Mouse (Mus musculus) embryonic facial prominence, embryonic 15.5 days (tissue): Measurements from ENCODE around the gene Pdxk. TPM values are rescaled to one million over a fixed set of nuclear protein-coding genes. Genes with fewer than 3 reads are reported as not detected.
A peak's percentile ranks its signal among the peaks of the same experiment; 100 is the strongest.

ENCODE experiments used
- ATAC-seq: fragments of 200-750 bp; cut with Nextera tagmentation; 2 replicates; pipeline ENCODE4 v1.8.0; 2017; ENCODE audit warnings: low read depth, moderate TSS enrichment; ENCODE audit not compliant: insufficient number of reproducible peaks, low FRiP score, low TSS enrichment
- H3K27ac ChIP-seq: fragments of 300-500 bp; sonication (generic); replicated peaks from 2 replicates; pipeline ENCODE4 v1.5.1; 2015; ENCODE audit warnings: mild to moderate bottlenecking, inconsistent platforms
- H3K27me3 ChIP-seq: fragments of 300-500 bp; sonication (generic); 2 replicates; pipeline ENCODE4 v1.6.1; 2015; ENCODE audit warnings: inconsistent platforms
- H3K36me3 ChIP-seq: fragments of 300-500 bp; sonication (generic); 2 replicates; pipeline ENCODE4 v1.6.1; 2015; ENCODE audit warnings: mild to moderate bottlenecking, inconsistent platforms
- H3K4me1 ChIP-seq: fragments of 300-500 bp; sonication (generic); 2 replicates; pipeline ENCODE4 v1.6.1; 2015; ENCODE audit warnings: inconsistent platforms
- H3K4me2 ChIP-seq: fragments of 300-500 bp; sonication (generic); replicated peaks from 2 replicates; pipeline ENCODE4 v1.6.1; 2015; ENCODE audit warnings: mild to moderate bottlenecking, inconsistent platforms
- H3K4me3 ChIP-seq: fragments of 300-500 bp; sonication (generic); replicated peaks from 2 replicates; pipeline ENCODE4 v1.5.1; 2015; ENCODE audit warnings: mild to moderate bottlenecking, inconsistent platforms
- H3K9ac ChIP-seq: fragments of 300-500 bp; sonication (generic); 2 replicates; pipeline ENCODE4 v1.6.1; 2015; ENCODE audit warnings: inconsistent platforms
- H3K9me3 ChIP-seq: fragments of 300-500 bp; sonication (generic); replicated peaks from 2 replicates; pipeline ENCODE4 v1.6.1; 2016; ENCODE audit warnings: inconsistent platforms
- WGBS: fragments of 180-500 bp; shearing (Covaris S2); methylation state at CpG from one replicate; pipeline ENCODE4 v1.1.7; 2015; 5-methylcytosine and 5-hydroxymethylcytosine counted together
- microRNA-seq: library from miRNA; unstranded; fragments of <30 nt; microRNA quantifications from one replicate; pipeline ENCODE4, GENCODE M21; 2016; ENCODE audit warnings: borderline number of aligned reads
- polyA plus RNA-seq: library from polyadenylated mRNA; unstranded; fragments of >200 nt; fragmentation: Nextera tagmentation; extraction: Ambion mirVana; gene quantifications from 2 replicates; pipeline ENCODE4 v1.2.1, GENCODE M21; 2015

Pdxk gene
- polyA plus RNA-seq, 1 experiment from 2014 or later = 14.1 TPM

- ATAC-seq = peak; percentile 13; the same call in 1 of the 2 replicates
- H3K9me3 ChIP-seq = no peaks in the 10 kb centered on the region
- H3K4me1 ChIP-seq = peaks cover 12% of the 10 kb centered on the region; the same call in 1 of the 2 replicates
- H3K4me3 ChIP-seq = no peak overlapping the region
- no peaks in the 10 kb centered on the region for H3K27me3 ChIP-seq
- peaks cover 50% of the 10 kb centered on the region for H3K36me3 ChIP-seq
- WGBS = 46% methylated on average over 17 of the region's 17 CpGs
- no peak overlapping the region for H3K9ac ChIP-seq
- no peak overlapping the region for H3K27ac ChIP-seq
- no peak overlapping the region for H3K4me2 ChIP-seq
These were observed 65.6 kb downstream of the Pdxk start for GRCm38 (mm10) chr10:78399090-78399657.

- no peak for ATAC-seq
- peaks cover 24% of the 10 kb centered on the region for H3K36me3 ChIP-seq
- H3K9me3 ChIP-seq = no peaks in the 10 kb centered on the region
- H3K27me3 ChIP-seq = peaks cover 11% of the 10 kb centered on the region
- H3K4me1 ChIP-seq = peaks cover 20% of the 10 kb centered on the region; the same call in 1 of the 2 replicates
- WGBS = 54% methylated on average over 4 of the region's 4 CpGs
- H3K4me2 ChIP-seq = 0 out of 2 replicates have a peak overlapping the region, but pooled peaks have one; percentile 12
- H3K27ac ChIP-seq = no peak overlapping the region
- H3K9ac ChIP-seq = no peak overlapping the region
- no peak overlapping the region for H3K4me3 ChIP-seq
These were observed 68.2 kb downstream of the Pdxk start for GRCm38 (mm10) chr10:78396625-78396885.

GRCm38 (mm10) chr10:78395819-78396624 is 68.8 kb downstream of the Pdxk start:
- 0 out of 2 replicates have a peak overlapping the region, but pooled peaks have one; percentile 12 for H3K4me2 ChIP-seq
- no peaks in the 10 kb centered on the region for H3K9me3 ChIP-seq
- ATAC-seq = no peak
- H3K9ac ChIP-seq = no peak overlapping the region
- peaks cover 19% of the 10 kb centered on the region for H3K36me3 ChIP-seq
- peaks cover 16% of the 10 kb centered on the region for H3K27me3 ChIP-seq
- H3K4me1 ChIP-seq = peaks cover 20% of the 10 kb centered on the region; the same call in 1 of the 2 replicates
- no peak overlapping the region for H3K27ac ChIP-seq
- no peak overlapping the region for H3K4me3 ChIP-seq
- 7% methylated on average over 17 of the region's 17 CpGs for WGBS

- 81% methylated on average over 3 of the region's 3 CpGs for WGBS
- Histone ChIP-seq H3K9me3 (no peaks in the 10 kb centered on the region), H3K36me3 (peaks cover 12% of the 10 kb centered on the region), H3K4me3 (no peak overlapping the region), H3K27ac (no peak overlapping the region), H3K9ac (no peak overlapping the region), H3K27me3 (peaks cover 23% of the 10 kb centered on the region), H3K4me1 (peaks cover 20% of the 10 kb centered on the region; the same call in 1 of the 2 replicates), H3K4me2 (no peak overlapping the region)
- no peak for ATAC-seq
These were observed 69.4 kb downstream of the Pdxk start for GRCm38 (mm10) chr10:78395377-78395776.

- Histone ChIP-seq H3K27me3 (peaks cover 34% of the 10 kb centered on the region), H3K4me1 (peaks cover 12% of the 10 kb centered on the region; the same call in 1 of the 2 replicates), H3K9ac (no peak overlapping the region), H3K27ac (no peak overlapping the region), H3K4me3 (no peak overlapping the region; the same call in 1 of the 2 replicates), H3K4me2 (no peak overlapping the region), H3K9me3 (no peaks in the 10 kb centered on the region), H3K36me3 (no peaks in the 10 kb centered on the region)
- 2% methylated on average over 18 of the region's 18 CpGs for WGBS
- no peak for ATAC-seq
These were observed 72.7 kb downstream of the Pdxk start for GRCm38 (mm10) chr10:78392072-78392471.

GRCm38 (mm10) chr10:78390982-78391470 is 73.7 kb downstream of the Pdxk start:
- H3K9me3 ChIP-seq = no peaks in the 10 kb centered on the region
- H3K9ac ChIP-seq = no peak overlapping the region
- 23% methylated on average over 4 of the region's 4 CpGs for WGBS
- H3K27ac ChIP-seq = no peak overlapping the region
- H3K4me3 ChIP-seq = no peak overlapping the region
- ATAC-seq = no peak
- H3K36me3 ChIP-seq = no peaks in the 10 kb centered on the region
- H3K4me2 ChIP-seq = no peak overlapping the region
- peaks cover 8% of the 10 kb centered on the region; the same call in 1 of the 2 replicates for H3K4me1 ChIP-seq
- peaks cover 34% of the 10 kb centered on the region for H3K27me3 ChIP-seq

GRCm38 (mm10) chr10:78388216-78388980 is 76.4 kb downstream of the Pdxk start:
- no peak for ATAC-seq
- H3K9me3 ChIP-seq = no peaks in the 10 kb centered on the region
- no peak overlapping the region for H3K9ac ChIP-seq
- H3K4me3 ChIP-seq = no peak overlapping the region
- no peaks in the 10 kb centered on the region for H3K36me3 ChIP-seq
- peaks cover 34% of the 10 kb centered on the region for H3K27me3 ChIP-seq
- no peak overlapping the region for H3K4me2 ChIP-seq
- H3K27ac ChIP-seq = no peak overlapping the region
- H3K4me1 ChIP-seq = peaks cover 7% of the 10 kb centered on the region; the same call in 1 of the 2 replicates
- WGBS = 53% methylated on average over 20 of the region's 20 CpGs

Small RNA genes lying within 50 kb of the gene (microRNA-seq; reads per million reads assigned to microRNA genes)
- not detected for gene Mir6410
- not detected for gene Mir6907
- not detected for gene Mir6908

Other genes starting within 250 kb of the Pdxk start
- gene Trappc10, start 220.3 kb downstream of the Pdxk start, polyA plus RNA-seq = 15.8 and 16.1 TPM in 2 replicates
- 99.7 and 105 TPM in 2 replicates for gene Agpat3, start 112.5 kb downstream of the Pdxk start, polyA plus RNA-seq
- gene Rrp1, start 51.9 kb downstream of the Pdxk start, polyA plus RNA-seq = 292 and 298 TPM in 2 replicates
- 265 and 273 TPM in 2 replicates for gene Cstb, start 39.3 kb downstream of the Pdxk start, polyA plus RNA-seq
- 0.21 TPM in 1 of 2 replicates, not detected in the other for gene Olfr1358, start 52.5 kb upstream of the Pdxk start, polyA plus RNA-seq
- gene Ilvbl, start 109.4 kb upstream of the Pdxk start, polyA plus RNA-seq = 69.2 and 75.6 TPM in 2 replicates
- gene Syde1, start 127.0 kb upstream of the Pdxk start, polyA plus RNA-seq = 18.3 and 20.2 TPM in 2 replicates
- gene Olfr1357, start 153.1 kb upstream of the Pdxk start, polyA plus RNA-seq = 0.09 TPM in 1 of 2 replicates, not detected in the other